Mouse (Mus musculus): ENCODE data around the gene Nfil3.
A peak's percentile ranks its signal among the peaks of the same experiment; 100 is the strongest.

Gene Nfil3

DNA sequence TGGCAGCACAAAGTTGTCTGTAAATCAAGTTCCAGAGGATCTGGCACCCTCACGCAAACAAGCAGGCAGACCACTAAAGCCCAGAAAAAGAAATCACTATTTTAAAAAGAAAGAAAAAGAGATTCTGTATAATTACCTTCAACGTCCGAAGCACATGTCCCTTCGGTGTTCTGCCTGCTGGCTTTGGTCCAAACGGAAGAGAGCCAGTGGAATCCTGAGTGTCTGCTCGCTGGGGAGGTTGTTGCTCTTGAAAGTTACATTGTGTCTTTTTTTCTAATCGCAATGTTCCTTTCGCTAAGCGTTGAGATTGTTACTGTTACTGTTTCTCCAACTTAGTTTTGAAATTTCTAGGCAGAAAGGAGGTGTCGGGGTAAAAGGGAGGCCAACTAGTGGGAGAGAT is 50.3 kb downstream of the Nfil3 start:
- no peak for DNase-seq

DNA sequence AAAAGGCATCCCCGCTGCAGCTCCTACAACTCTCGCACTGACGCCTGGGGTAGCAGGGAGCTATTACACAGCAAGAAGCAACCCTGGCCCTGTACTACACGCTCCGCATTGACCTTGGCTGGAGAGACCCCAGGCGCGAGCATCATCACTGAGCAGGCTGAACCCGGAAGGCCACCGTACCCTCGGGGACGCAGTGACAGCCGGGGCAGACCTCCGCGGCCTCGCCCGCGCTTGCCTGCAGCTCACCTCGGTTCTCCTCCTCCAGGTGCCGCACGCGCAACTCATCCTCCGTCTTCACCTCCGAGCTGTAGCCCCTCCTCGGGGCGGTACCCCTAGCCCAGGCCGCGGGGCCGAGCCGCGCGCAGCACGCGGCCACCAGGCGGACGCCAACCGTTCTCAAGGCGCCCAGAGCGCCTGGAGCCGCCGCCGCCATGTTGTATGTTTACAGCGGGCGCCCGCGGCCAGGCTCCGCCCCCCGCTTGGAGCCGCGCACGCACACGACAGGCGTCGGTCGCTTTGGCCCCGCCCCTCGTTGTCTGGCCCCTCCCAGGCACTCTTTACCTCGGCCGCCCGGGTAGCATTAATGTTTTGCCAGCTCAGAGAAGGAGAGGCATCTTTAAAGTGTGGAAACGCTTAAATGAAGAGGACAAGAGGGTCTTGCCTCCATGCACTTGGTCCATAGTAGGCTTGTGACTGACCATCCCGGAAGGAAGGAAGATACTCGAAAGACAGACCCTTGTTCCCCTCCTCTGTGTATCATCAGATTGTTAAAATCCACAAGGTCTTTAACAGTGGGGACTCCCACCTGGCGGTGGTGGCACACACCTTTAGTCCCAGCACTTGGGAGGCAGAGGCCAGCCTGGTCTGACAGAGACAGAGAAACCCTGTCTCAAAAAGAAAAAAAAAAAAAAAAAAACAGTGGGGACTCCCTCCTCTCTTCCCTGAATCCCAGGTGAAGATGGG is 51.4 kb downstream of the Nfil3 start, which contains the start of gene Auh:
Gene Auh (minus strand): TSS at position 473 of the 963 bp plus-strand sequence.
- DNase-seq: peak; percentile 80 to 88

- DNase-seq: no peak
Measured at GRCm38 (mm10) chr13:52928392-52928791, 52.5 kb downstream of the Nfil3 start.

- no peak for DNase-seq
Measured at GRCm38 (mm10) chr13:52924457-52924856, 56.4 kb downstream of the Nfil3 start.

- no peak for DNase-seq
Measured at GRCm38 (mm10) chr13:52921966-52922365, 58.9 kb downstream of the Nfil3 start.

DNA sequence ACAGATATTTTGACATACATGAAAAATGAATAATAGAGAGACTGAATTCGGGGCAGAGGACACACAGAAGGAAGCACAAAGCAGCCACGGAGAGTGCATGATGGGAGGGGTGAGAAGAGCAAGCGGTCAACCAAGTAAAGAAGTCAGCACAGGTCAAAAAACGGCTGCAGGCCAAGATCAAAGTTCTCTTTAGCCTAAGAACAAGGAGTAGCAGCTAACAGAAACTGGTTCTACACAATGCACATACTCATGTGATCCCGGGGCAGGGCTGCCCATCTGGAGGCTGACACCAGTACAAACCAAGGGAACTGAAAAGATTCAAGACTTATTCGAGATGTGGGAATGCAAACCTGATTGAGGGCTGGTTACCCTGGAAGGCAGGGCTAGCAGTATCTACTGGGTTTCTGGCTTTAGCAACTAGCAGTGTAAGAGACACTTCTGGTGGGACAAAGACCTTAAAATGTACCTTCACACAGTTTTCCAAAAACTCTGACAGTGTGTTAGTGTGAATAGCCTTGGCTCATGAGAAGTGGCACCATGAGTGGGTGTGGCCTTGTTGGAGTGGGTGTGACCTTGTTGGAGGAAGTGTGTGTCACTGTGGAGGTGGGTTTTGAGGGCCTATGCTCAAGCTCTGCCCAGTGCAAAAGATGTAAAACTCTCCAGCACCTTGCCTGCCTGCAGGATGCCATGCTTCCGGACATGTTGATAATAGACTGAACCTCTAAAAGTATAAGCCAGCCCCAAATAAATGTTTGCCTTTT is 59.6 kb downstream of the Nfil3 start:
- no peak for DNase-seq

- DNase-seq: no peak
Measured at GRCm38 (mm10) chr13:52919790-52920352, 61.0 kb downstream of the Nfil3 start.

DNA sequence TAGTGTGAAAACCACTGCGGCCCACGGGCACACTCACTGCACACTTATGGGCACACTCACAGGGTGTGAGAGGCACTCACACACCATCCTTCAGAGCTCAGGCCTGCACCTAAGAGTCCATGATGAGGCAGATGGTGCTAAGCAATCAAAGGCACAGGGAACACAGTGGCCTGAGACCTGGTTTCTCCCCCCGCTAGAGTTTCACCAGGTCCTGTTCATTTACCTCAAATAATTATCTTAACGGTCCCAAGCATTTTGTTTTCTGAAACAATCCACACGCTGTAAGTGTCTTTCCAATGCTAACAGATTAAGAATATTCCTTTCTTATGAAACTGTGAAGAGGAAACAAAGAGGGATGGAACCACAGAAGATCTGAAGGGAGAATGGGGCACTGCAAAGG is 62.5 kb downstream of the Nfil3 start:
- DNase-seq: no peak

Data from lung, adult 18-20 months (tissue).